14 mouse cellular contexts compared by ENCODE assay signal in the genomic region with DNA sequence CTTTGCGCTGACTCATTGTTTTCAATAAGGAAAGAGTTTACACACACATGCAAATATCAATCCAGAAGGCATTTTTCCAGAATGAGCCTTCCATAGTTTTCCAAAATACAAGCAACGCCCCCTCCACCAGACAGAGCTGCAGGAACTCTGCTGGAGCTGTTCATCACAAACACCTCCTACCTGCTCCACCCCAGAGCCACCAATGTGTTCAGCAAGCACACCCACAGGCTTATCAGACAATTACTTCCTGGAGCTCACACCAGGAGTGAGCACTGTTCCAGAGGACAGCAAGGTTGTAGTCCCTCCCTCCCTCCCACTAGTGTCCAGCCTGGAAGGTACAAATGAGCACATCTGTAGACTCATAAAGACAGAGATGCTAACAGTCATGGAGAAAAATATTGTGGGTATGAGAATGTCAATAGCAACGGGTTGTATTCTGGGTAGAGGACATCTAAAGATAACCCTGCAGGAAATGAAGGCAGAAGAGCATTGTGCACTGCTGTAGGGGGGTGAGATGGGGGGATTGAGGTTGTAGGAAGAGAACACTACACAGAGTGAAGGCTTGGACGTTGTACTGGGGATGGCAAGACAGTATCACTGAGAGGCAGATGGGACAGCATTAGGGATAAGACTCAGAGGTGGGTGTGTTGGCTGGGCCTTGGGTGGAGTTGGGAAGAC.
DNase-seq lines count a peak whose midpoint lies in the region; ATAC-seq and TF ChIP-seq lines count a peak whose summit lies in the region.
"Had no signal": no experiment of that assay in that cellular context is flagged by ENCODE, and none has a peak within 500 bp of the region (broad histone marks: within the 10 kb centered on the region; RNA-seq: fewer than 3 reads in every experiment).

No protein-coding gene starts in this region.

- intact Hi-C loops in left cerebral cortex, postnatal 36 days (cut with DNase I) = no loop called here

- ATAC-seq in heart, embryonic 15.5 days (replicated peaks; ENCODE audit: insufficient number of reproducible peaks, insufficient read depth, low FRiP score, low read depth) = peak; percentile 43; the same call in 1 of the 2 replicates
- ATAC-seq in intestine, embryonic 16.5 days = peak; percentile 63; the same call in 1 of the 2 replicates
- no peak for ATAC-seq in midbrain, postnatal 0 days (ENCODE audit: low FRiP score)
- ATAC-seq: midbrain, embryonic 16.5 days had no signal

- H3K4me3 ChIP-seq in heart, embryonic 15.5 days = no peak overlapping the region
- no peak overlapping the region for H3K4me3 ChIP-seq in intestine, embryonic 16.5 days (ENCODE audit: low read length)
- no peak overlapping the region for H3K4me3 ChIP-seq in midbrain, postnatal 0 days (ENCODE audit: low read depth, low read length)
- H3K4me3 ChIP-seq: embryonic facial prominence, embryonic 13.5 days; hindbrain, embryonic 10.5 days; lung, embryonic 15.5 days; neural tube, embryonic 12.5 days; stomach, embryonic 15.5 days had no signal

- no peaks in the 10 kb centered on the region for H3K9me3 ChIP-seq in heart, embryonic 15.5 days (replicated peaks)
- H3K9me3 ChIP-seq in intestine, embryonic 16.5 days (ENCODE audit: control insufficient read depth, low read length) = no peaks in the 10 kb centered on the region
- H3K9me3 ChIP-seq in midbrain, postnatal 0 days (ENCODE audit: low read length) = no peaks in the 10 kb centered on the region
- H3K9me3 ChIP-seq: embryonic facial prominence, embryonic 13.5 days; hindbrain, embryonic 10.5 days; lung, embryonic 15.5 days; neural tube, embryonic 12.5 days; stomach, embryonic 15.5 days had no signal

- no peak overlapping the region for H3K4me2 ChIP-seq in heart, embryonic 15.5 days
- no peak overlapping the region for H3K4me2 ChIP-seq in intestine, embryonic 16.5 days (ENCODE audit: low read depth, low read length)
- H3K4me2 ChIP-seq in midbrain, postnatal 0 days (ENCODE audit: low read depth, low read length, poor library complexity, severe bottlenecking) = no peak overlapping the region
- H3K4me2 ChIP-seq: embryonic facial prominence, embryonic 13.5 days; lung, embryonic 15.5 days; neural tube, embryonic 12.5 days; stomach, embryonic 15.5 days had no signal

- H3K27me3 ChIP-seq in heart, embryonic 15.5 days = no peaks in the 10 kb centered on the region
- H3K27me3 ChIP-seq in intestine, embryonic 16.5 days (replicated peaks; ENCODE audit: control insufficient read depth, insufficient read depth, low read length) = no peaks in the 10 kb centered on the region
- H3K27me3 ChIP-seq in midbrain, postnatal 0 days (ENCODE audit: insufficient read depth, low read length) = no peaks in the 10 kb centered on the region
- H3K27me3 ChIP-seq: embryonic facial prominence, embryonic 13.5 days; lung, embryonic 15.5 days; neural tube, embryonic 12.5 days; stomach, embryonic 15.5 days had no signal

- H3K27ac ChIP-seq in heart, embryonic 15.5 days = no peak overlapping the region
- no peak overlapping the region for H3K27ac ChIP-seq in intestine, embryonic 16.5 days (ENCODE audit: low read length)
- no peak overlapping the region for H3K27ac ChIP-seq in midbrain, postnatal 0 days (ENCODE audit: low read depth, low read length)
- H3K27ac ChIP-seq: embryonic facial prominence, embryonic 13.5 days; hindbrain, embryonic 10.5 days; lung, embryonic 15.5 days; neural tube, embryonic 12.5 days; stomach, embryonic 15.5 days had no signal

- no peak for TF ChIP-seq CTCF in midbrain, postnatal 0 days (IDR thresholded peaks at IDR 0.05)

- 64% methylated on average over 4 of the region's 4 CpGs for WGBS in heart, embryonic 15.5 days
- 74% methylated on average over 4 of the region's 4 CpGs for WGBS in intestine, embryonic 16.5 days
- 84% methylated on average over 4 of the region's 4 CpGs for WGBS in midbrain, postnatal 0 days

- no peak overlapping the region for H3K9ac ChIP-seq in heart, embryonic 15.5 days
- no peak overlapping the region for H3K9ac ChIP-seq in intestine, embryonic 16.5 days (ENCODE audit: low read depth, low read length)
- no peak overlapping the region for H3K9ac ChIP-seq in midbrain, postnatal 0 days (replicated peaks; ENCODE audit: low read length, poor library complexity, severe bottlenecking)
- H3K9ac ChIP-seq: embryonic facial prominence, embryonic 13.5 days; lung, embryonic 15.5 days; neural tube, embryonic 12.5 days; stomach, embryonic 15.5 days had no signal

- peaks cover 8% of the 10 kb centered on the region for H3K4me1 ChIP-seq in heart, embryonic 15.5 days (replicated peaks)
- H3K4me1 ChIP-seq in intestine, embryonic 16.5 days (ENCODE audit: control insufficient read depth, insufficient read depth, low read length) = no peaks in the 10 kb centered on the region
- H3K4me1 ChIP-seq in midbrain, postnatal 0 days (ENCODE audit: insufficient read depth, low read length) = no peaks in the 10 kb centered on the region
- H3K4me1 ChIP-seq: embryonic facial prominence, embryonic 13.5 days; hindbrain, embryonic 10.5 days; neural tube, embryonic 12.5 days; stomach, embryonic 15.5 days had no signal

- DNase-seq in heart, postnatal 4 days = no peak
- peak; percentile 18 for DNase-seq in 3T3-L1 (ENCODE audit: low read depth, low spot score)
- peak; percentile 23 for DNase-seq in CD4-positive, CD25-positive, alpha-beta regulatory T cell, adult 2 months (ENCODE audit: low read depth, low spot score)
- DNase-seq in midbrain, postnatal 0 days (ENCODE audit: low spot score) = no peak
- DNase-seq in left cerebral cortex, postnatal 36 days (ENCODE audit: low spot score in 2 of 2) = no peak
- DNase-seq: cerebellum, adult 18-20 months had no signal

- no peaks in the 10 kb centered on the region for H3K36me3 ChIP-seq in heart, embryonic 15.5 days
- no peaks in the 10 kb centered on the region for H3K36me3 ChIP-seq in intestine, embryonic 16.5 days (ENCODE audit: control insufficient read depth, insufficient read depth, low read length)
- H3K36me3 ChIP-seq in midbrain, postnatal 0 days (ENCODE audit: insufficient read depth, low read length) = no peaks in the 10 kb centered on the region
- H3K36me3 ChIP-seq: embryonic facial prominence, embryonic 13.5 days; lung, embryonic 15.5 days; neural tube, embryonic 12.5 days; stomach, embryonic 15.5 days had no signal

Comparison
In these comparisons a context has a peak if more than half of its experiments do, and no peak if none do; other contexts are left out.
1. DNase-seq: peak in 3T3-L1 (single experiment) and CD4-positive, CD25-positive, alpha-beta regulatory T cell, adult 2 months (single experiment); none in heart, postnatal 4 days (single experiment), midbrain, postnatal 0 days (single experiment) and left cerebral cortex, postnatal 36 days (0 of 2).